Mouse (Mus musculus) lung, postnatal 4 days (tissue): ENCODE measurements around the gene Mocs1.

ENCODE experiments used
- DNase-seq, 2 experiments: peaks; one replicate each; pipeline ENCODE4 v3.0.0; 2021

Mocs1 gene

DNA sequence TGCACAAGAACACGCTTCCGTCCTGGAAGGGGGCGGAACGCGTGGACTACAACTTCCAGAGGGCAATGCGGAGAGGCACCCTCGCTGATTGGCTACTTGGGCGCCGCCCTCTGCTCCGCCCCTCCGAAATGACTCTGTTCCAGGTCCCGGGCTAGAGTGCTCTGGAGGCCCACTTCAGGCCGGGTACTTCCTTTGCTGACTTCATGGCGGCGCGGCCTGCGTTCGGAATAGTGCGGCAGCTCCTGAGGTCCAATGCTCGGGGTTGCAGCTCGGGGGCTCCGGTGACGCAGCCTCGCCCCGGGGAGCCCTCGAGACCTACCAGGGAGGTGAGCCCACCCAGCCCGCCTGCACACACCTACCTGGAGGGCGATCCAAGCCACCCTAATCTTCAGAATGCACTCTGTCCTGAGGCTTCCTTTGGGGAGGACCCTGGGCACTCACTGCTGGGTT is at the start of gene Mocs1:
Gene Mocs1, plus strand, starts transcription at position 124 of the 450 bp plus-strand sequence.
- peak; percentile 97 for DNase-seq

DNA sequence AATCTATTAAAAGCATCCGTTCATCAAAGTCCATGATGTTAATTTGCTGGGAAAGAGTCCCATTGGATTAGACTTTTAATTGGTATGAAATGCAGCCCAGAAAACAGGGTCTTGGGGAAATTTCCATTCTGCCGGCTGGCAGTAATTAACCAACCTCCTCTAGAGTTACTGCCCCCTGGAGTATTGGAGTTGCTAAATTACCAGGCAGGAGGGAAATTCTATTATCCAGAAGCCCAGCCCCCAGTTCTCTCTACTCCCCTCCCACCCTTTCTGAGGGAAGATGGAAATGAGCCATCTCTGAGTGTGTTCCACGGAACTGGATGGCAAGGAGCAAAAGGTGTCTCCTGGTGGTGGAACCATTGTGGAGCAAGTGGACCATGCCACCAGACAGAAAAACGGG is 48.5 kb upstream of the Mocs1 start:
- DNase-seq, result no peak

- DNase-seq, result no peak
Observed at GRCm38 (mm10) chr17:49384217-49384943, 43.8 kb upstream of the Mocs1 start.

DNA sequence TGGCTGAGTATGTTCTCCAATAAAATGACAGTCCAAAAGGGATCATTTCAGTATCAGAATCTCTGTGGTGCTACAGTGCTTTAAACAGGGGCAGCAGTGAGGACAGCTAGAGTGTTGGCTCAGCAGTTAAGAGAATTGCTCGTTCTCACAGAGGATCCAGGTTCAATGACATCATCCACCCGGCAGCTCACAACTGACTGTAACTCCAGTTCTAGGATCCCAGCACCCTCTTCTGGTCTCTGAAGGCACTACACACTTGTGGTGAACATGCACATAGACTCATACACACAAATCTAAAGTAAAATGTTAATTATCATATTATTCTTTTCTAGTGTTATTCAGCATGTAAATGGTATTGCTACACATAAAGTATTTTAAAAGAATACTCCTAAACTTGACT is 40.4 kb upstream of the Mocs1 start:
- DNase-seq, result no peak

- DNase-seq, result no peak
Observed at GRCm38 (mm10) chr17:49392751-49393150, 35.4 kb upstream of the Mocs1 start.

- DNase-seq, result no peak
Observed at GRCm38 (mm10) chr17:49394836-49395235, 33.3 kb upstream of the Mocs1 start.

GRCm38 (mm10) chr17:49399605-49400004 is 28.6 kb upstream of the Mocs1 start:
- DNase-seq, result no peak

DNA sequence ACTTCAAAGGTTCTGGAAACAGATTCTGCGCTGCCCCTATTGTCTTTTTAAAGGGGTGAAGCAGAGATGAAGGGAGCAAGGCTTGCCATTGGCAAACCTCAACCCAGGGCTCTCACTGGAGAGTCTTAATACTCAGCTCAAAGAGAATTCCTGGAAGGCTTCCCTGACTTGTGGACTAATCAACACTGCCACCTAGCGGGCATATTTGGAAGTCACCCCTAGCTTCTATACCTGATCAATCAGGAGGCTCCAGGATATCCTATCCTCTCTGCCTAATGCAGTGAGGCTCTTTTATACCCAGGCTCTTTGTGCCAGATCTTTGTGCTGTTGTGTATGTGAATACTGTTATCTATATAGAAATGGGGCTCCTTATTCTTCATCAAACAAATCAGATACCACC is 28.0 kb upstream of the Mocs1 start:
- DNase-seq, result peak; percentile 27 to 73

GRCm38 (mm10) chr17:49403151-49403550 is 25.0 kb upstream of the Mocs1 start:
- DNase-seq, result no peak

DNA sequence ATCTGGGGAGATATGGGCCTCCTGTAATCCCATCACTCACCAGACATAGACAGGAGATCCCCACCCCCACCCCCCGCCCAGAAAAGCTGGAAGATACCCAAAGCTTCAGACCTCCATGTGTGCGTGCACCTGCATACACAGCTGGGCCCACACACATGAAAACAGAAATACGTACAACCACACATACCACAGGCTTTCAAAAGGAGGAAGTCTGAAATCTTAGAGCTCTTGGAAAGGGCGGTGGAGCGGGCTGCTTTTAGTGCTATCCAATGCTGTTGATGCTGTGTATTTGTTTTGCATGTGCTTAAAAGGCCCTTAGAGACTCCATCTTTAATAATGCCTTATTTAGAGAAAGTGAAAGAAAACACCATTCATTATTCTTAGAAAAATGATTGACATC is 22.2 kb upstream of the Mocs1 start:
- DNase-seq, result no peak

DNA sequence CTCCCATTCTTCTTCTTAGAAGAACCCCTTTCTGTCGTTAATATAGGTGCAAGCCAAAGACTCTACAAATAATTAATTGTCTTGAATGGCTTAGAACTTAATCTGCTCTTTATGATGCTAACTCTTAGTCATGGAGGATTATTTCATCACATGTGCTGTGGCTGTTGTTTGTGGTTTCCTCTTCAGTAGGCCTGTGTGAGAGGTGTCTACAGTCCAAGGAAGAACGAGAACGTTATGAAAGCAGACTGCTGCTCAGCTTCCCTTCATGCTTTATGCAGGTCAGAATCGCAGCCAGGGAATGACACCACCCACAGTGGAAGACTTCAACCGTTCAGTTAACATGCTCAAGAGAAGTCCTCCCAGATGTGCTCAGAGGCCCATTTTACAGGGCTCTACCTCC is 15.2 kb upstream of the Mocs1 start:
- no peak for DNase-seq

GRCm38 (mm10) chr17:49413554-49413953 is 14.6 kb upstream of the Mocs1 start:
- DNase-seq, result no peak

DNA sequence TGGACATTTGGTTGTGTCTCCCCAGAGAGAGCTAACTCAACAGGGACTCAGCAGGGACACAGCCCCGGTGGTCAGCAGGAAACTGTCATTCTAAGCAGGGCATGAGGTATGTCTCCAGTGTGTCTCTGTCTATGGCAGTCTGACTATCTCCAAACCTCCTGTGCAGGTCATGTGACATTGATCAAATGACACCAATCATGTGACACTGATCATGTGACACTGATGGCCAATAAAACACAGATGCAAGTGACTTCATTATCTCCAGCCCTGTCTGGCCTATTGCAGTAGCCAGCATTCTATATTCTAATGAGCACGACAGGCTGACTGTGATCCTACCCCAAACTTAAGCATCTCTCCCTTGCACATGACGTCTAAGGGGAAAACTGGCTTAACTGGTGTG is 11.9 kb upstream of the Mocs1 start:
- DNase-seq, result no peak

DNA sequence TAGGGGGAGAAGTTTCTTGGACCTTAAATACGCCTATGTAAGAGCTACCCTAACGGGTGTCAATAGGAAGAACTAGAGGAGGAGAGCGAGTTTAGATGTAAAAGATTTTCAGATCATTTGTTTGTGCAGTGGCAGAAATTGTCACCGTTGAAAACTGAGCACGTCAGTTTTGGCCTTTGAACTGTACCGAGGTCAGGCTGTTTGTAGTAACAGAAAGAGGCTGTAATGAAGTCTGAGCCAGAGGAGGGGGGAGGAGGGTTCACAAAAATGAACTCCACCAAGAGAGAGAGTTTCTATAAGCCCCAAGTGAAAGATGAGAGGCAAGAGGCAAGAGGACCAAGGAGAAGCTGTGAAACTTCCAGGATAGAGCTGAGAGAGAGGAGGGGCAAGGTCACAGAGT is 8.3 kb upstream of the Mocs1 start:
- no peak for DNase-seq

DNA sequence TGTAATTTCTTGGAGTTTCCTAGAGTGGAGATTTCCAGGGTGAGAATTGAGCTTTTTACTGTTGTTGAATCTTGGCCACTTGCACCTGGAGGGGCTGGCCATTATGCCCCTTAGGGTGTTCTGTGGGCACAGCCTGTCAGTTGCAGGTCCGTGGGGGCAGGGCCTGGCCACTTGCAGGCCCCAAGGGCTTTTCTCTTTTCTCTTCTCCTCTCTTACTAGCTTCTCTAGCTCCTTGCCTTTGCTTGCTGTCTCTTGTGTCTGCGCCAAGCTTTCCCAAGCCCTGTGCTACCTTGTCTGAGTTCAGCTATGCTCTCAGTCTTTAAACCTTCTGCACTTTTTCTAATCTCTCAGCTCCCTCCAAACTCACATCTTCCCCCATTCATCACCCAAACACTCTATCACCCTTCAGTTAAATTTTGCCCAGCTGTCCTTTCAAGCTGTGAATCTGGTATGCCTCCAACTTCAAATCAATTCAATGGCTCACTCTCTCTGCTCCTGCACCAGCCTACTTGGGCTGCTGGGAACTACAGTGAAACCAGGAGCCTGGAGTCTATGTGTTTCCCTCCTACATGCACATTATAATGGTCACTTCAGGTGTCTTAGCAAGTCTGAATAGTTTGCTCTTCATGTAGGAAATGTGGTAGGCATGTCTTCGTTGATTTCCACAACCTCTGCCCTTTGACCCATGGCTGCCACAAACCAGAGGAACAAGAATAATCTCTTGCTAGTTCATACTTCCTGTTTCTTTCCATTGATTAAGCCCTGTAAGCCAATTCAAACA is 5.7 kb upstream of the Mocs1 start:
- no peak for DNase-seq

DNA sequence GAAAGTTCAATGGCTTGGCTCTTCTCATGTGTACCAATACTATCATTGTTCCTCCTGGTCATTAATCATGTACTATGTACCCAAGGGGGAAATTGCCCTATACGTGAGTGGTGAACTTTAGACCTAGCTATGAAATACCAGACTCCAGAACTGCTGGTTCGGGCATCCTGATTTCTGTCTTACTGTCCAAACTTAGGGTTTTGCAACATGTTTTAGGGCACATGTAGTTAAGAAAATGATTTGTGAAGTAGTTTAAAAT is 5.2 kb upstream of the Mocs1 start:
- no peak for DNase-seq

DNA sequence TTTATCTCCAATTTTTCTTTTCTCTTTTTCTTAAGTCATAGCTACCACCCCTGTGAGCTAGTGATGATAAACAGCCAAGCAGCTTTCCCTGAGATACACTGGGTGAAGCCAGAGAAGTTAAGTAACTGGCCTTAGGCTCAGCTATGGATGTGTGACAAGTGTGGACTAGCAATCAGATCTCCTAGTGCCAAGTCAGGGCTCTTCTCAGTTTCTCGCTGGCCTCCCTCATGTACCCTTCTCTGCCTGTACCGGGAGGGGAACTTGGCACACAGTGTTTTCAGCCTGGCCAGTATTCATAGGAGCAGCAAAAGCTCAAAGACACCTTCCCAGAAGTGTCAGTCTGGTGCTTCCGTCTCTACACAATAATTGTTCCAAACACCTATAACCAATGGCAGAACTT is 4.3 kb upstream of the Mocs1 start:
- DNase-seq, result no peak

DNA sequence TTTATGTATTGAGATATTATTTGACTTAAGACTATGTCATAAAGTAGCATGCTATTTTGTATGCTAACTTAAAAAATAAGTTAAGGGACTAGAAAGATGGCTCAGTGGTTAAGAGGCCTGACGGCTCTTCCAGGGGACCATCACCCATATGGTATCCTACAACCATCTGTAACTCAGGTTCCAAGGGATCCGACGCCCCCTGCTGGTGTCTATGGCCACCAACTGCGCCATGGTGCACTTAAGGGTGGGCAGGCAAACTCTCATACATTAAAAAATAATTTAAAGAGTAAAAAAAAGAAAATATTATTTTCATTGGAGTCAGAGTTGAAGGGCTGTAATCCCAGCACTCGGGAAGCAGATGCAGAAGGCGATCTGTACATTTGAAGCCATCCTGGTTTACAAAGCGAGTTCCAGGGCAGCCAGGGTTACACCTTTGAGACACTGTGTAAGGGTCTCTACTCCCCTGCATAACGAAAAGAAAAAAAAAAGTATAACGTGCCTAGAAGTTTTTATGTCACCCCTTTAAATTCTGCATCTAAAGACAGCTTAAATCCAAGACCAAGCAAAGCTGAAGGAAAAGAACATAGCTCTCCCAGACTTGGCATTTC is 427 bp upstream of the Mocs1 start:
- no peak for DNase-seq

DNA sequence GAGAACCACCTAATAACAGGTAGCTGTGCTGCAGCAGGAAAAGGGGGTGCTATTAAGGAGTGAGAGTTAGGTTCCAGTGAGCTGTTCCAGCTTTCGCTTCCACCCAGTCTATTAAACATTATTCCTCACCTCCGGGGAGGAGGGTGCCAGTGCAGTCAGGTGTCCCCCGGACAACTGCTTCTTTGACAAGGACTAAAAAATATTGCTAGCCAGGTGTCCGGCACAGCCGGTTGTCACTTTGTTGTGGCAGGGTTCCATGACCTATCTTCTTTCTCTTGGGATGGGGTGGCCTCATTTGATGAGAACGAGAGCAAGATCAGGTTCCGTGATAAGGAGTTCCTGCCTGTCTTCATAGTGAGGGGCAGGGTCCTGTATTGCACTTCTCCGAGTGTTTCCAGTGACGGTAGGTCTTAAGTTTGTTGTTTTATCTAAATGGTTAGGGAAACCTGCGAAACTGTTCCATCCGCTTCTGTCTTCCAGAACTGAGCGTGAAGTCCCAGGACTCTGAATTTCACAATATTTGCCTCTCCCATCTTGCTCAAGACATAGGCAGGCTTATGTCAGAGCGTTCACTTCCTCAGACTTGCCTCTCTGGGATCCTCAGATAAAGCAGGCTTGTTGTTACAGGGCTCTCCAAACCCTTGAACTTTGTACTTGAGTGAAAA is 721 bp downstream of the Mocs1 start:
- DNase-seq, result peak in 1 of 2 experiments; percentile 52

GRCm38 (mm10) chr17:49429471-49430129 is 1.4 kb downstream of the Mocs1 start:
- DNase-seq, result no peak

- DNase-seq, result no peak
Observed at GRCm38 (mm10) chr17:49430136-49430535, 2.0 kb downstream of the Mocs1 start.

DNA sequence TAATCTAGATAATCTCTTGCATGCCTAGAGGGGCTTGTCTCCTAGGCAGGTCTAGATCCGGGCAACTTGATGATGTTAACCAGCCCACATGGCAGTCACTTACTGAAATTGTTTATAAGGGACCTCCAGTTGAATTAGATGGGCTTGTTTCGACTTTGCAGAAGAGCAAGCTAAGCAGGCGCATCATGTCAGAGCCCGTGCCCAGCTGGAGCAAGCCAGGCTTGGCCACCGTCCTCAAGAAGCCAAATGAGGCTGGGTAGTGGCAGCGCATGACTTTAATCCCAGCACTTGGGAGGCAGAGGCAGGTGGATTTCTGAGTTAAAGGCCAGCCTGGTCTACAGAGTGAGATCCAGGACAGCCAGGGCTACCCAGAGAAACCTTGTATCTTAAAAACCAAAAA is 3.0 kb downstream of the Mocs1 start:
- DNase-seq, result no peak

DNA sequence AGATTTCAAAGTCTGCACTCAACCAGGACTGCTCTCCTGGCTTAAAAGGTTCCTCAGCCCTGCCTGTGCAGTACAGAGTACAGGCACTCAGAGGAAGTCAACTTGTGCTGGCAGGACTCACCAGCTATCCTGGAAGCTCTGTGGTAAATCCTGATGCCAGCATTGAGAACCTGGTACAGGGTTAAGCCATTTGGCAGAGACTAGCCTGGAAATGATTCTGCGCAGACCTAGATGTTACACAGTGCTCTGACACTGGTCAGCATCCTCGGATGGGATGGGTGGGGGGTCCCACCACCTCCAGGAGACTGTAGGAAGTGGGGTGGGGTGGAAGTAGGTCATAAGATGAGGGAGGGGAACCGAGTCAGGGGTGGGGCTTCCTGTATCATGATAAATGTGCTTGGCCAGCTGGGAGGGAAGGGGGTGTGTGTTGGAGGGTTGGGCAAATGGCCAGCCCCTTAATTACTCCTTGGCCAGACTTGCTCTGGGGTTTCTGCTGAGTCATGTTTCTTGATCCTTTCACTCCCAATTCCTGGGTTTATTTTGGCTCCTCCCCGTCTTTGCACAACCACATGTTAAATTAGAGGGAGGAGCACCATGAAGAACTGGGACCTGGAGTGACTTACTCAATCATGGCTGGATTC is 4.0 kb downstream of the Mocs1 start:
- peak; percentile 74 to 78 for DNase-seq
